Mouse (Mus musculus) midbrain, embryonic 14.5 days (tissue): ENCODE results near the gene Rtbdn. TPM values are rescaled to one million over a fixed set of nuclear protein-coding genes. Genes with fewer than 3 reads are reported as not detected.

ENCODE experiments used
- ATAC-seq: fragments of 200-750 bp; cut with Nextera tagmentation; 2 replicates; pipeline ENCODE4 v1.8.0; 2017; ENCODE audit warnings: moderate number of reproducible peaks, moderate library complexity; ENCODE audit not compliant: low FRiP score, low TSS enrichment
- DNase-seq: peaks from one replicate; pipeline ENCODE4 v3.0.0-alpha.2; 2015
- H3K27ac ChIP-seq: fragments of 300-500 bp; sonication (generic); replicated peaks from 2 replicates; pipeline ENCODE4 v1.5.1; 2014; ENCODE audit warnings: mild to moderate bottlenecking, low read depth, low read length, moderate library complexity
- H3K27me3 ChIP-seq: fragments of 300-500 bp; sonication (generic); 2 replicates; pipeline ENCODE4 v1.6.1; 2014; ENCODE audit warnings: low read length, control low read depth, mixed read lengths; ENCODE audit not compliant: control insufficient read depth, insufficient read depth
- H3K36me3 ChIP-seq: fragments of 300-500 bp; sonication (generic); 2 replicates; pipeline ENCODE4 v1.6.1; 2014; ENCODE audit warnings: low read length, control low read depth; ENCODE audit not compliant: control insufficient read depth, insufficient read depth
- H3K4me1 ChIP-seq: fragments of 300-500 bp; sonication (generic); 2 replicates; pipeline ENCODE4 v1.6.1; 2014; ENCODE audit warnings: mild to moderate bottlenecking, antibody characterized with exemption, low read length, control low read depth; ENCODE audit not compliant: control insufficient read depth, insufficient read depth
- H3K4me2 ChIP-seq: fragments of 300-500 bp; sonication (generic); 2 replicates; pipeline ENCODE4 v1.6.1; 2014; ENCODE audit warnings: mild to moderate bottlenecking, low read length, moderate library complexity
- H3K4me3 ChIP-seq: fragments of 300-500 bp; sonication (generic); replicated peaks from 2 replicates; pipeline ENCODE4 v1.5.1; 2014; ENCODE audit warnings: low read depth, low read length
- H3K9ac ChIP-seq: fragments of 300-500 bp; sonication (generic); replicated peaks from 2 replicates; pipeline ENCODE4 v1.6.1; 2014; ENCODE audit warnings: mild to moderate bottlenecking, low read length, moderate library complexity
- H3K9me3 ChIP-seq: fragments of 300-500 bp; sonication (generic); 2 replicates; pipeline ENCODE4 v1.6.1; 2016; ENCODE audit warnings: low read length, control low read depth, mixed read lengths; ENCODE audit not compliant: control insufficient read depth
- WGBS: fragments of 180-500 bp; shearing (Covaris S2); extraction: QIAGEN DNeasy Blood & Tissue Kit; methylation state at CpG from one replicate; pipeline ENCODE4 v1.1.7; 2014; 5-methylcytosine and 5-hydroxymethylcytosine counted together
- polyA plus RNA-seq: library from polyadenylated mRNA; unstranded; fragments of >200 nt; fragmentation: Nextera tagmentation; extraction: Ambion mirVana; gene quantifications from 2 replicates; pipeline ENCODE4 v1.2.1, GENCODE M21; 2014

Gene Rtbdn
- polyA plus RNA-seq, 1 experiment from 2014 or later = 0.99 TPM

GRCm38 (mm10) chr8:84970913-84971312 lies 24.1 kb downstream of the Rtbdn start:
- no peaks in the 10 kb centered on the region for H3K9me3 ChIP-seq
- ATAC-seq = no peak
- H3K27ac ChIP-seq = 0 out of 2 replicates have a peak overlapping the region, but pooled peaks have one; percentile 86
- WGBS = 61% methylated on average over 5 of the region's 5 CpGs
- peak overlapping the region; percentile 96 for H3K4me2 ChIP-seq
- no peaks in the 10 kb centered on the region for H3K27me3 ChIP-seq
- H3K36me3 ChIP-seq = peaks cover 44% of the 10 kb centered on the region
- DNase-seq = no peak
- peak overlapping the region; percentile 92 for H3K4me3 ChIP-seq
- peaks cover 21% of the 10 kb centered on the region for H3K4me1 ChIP-seq
- peak overlapping the region; percentile 97 for H3K9ac ChIP-seq

DNA sequence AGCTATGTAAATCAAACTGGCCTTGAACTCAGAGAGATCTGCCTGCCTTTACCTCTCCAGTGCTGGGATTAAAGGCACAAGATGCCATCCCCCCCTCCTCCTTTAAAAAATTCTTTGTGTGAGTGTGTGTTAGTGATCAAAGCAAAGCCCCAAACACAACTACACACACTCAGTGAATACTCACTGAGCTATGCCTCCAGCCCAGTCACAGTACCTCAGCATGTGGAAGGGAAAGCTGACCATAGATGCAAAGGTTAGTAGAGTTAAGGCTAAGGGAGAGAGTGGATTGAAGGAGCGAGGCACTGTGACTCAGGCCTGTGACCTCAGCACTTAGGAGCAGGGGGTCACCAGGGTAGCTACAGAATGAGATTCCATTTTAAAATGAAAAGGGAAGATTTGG lies 26.3 kb downstream of the Rtbdn start:
- H3K4me1 ChIP-seq = peaks cover 41% of the 10 kb centered on the region
- H3K9me3 ChIP-seq = no peaks in the 10 kb centered on the region
- no peak overlapping the region for H3K4me2 ChIP-seq
- no peak for ATAC-seq
- DNase-seq = no peak
- WGBS = 87% methylated on average over 1 of the region's 1 CpGs
- no peak overlapping the region for H3K4me3 ChIP-seq
- no peak overlapping the region for H3K9ac ChIP-seq
- peaks cover 13% of the 10 kb centered on the region for H3K27me3 ChIP-seq
- no peak overlapping the region for H3K27ac ChIP-seq
- H3K36me3 ChIP-seq = peaks cover 44% of the 10 kb centered on the region

DNA sequence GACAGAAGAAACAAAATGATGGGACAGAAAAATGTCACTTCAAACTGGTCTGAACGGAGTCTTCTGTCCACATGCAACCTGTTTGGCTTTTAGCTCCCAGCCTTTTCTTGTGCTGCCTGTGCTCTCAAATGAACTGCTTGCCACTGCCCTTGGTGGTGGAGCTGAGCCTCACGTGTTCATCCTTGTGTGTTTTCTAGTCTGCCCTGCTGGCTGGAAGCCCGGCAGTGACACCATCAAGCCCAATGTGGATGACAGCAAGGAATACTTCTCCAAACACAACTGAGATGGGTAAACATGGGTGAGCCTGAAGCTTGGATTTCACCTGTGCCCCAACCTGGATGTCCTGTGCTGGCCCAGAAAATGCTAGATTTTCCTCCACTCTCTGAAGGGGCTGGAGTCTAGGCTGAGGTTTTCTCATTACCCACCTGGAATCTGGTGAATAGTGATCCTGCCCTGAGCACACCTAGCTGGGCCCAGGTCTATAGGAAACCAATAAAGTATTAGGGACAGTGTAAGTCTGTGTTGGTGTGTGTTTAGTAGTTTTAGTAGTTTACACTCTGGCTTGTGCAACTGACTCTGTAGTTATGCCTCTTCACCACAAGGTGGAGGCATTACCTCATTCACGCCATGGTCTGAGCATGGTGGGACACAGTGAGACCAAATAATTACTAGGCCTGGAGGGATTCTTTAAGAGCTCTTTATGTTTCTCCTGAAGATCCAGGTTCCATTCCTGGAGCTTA lies 27.2 kb downstream of the Rtbdn start:
- no peak overlapping the region for H3K4me3 ChIP-seq
- H3K27ac ChIP-seq = no peak overlapping the region
- ATAC-seq = no peak
- WGBS = 62% methylated on average over 4 of the region's 4 CpGs
- peak; percentile 83 for DNase-seq
- H3K4me1 ChIP-seq = peaks cover 42% of the 10 kb centered on the region
- H3K9me3 ChIP-seq = no peaks in the 10 kb centered on the region
- H3K4me2 ChIP-seq = no peak overlapping the region
- peaks cover 44% of the 10 kb centered on the region for H3K36me3 ChIP-seq
- peaks cover 18% of the 10 kb centered on the region for H3K27me3 ChIP-seq
- no peak overlapping the region for H3K9ac ChIP-seq

DNA sequence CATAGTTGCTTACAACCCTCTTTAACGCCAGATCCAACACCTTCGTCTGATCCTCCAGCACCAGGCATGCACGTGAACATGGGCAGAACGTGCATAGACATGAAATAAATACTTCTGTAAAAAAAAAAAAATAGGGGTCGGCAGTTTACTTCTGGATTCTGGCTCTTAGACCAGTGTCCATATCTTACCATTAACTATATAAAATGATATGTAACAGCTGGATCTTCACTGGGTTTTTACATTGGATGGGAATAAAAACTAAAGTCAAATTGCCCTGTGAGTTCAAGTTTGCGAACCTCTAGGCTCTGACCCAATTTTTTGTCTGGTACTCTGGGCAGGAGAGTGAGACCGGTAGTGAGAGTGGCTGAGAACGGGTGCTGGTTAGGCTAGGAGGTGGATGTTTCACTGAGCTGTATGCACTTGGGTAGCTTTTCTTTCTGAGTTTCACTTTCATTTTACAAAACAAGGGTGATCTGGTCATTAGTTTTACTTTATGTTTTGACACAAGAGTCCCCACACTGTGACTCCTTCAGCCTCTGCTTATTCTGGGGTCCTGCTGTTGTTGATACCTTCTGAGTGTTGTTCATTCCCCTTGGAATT lies 27.9 kb downstream of the Rtbdn start:
- H3K36me3 ChIP-seq = peaks cover 44% of the 10 kb centered on the region
- 82% methylated on average over 8 of the region's 8 CpGs for WGBS
- H3K27me3 ChIP-seq = peaks cover 18% of the 10 kb centered on the region
- peaks cover 48% of the 10 kb centered on the region for H3K4me1 ChIP-seq
- ATAC-seq = no peak
- no peak overlapping the region for H3K4me3 ChIP-seq
- H3K4me2 ChIP-seq = no peak overlapping the region
- DNase-seq = no peak
- H3K9me3 ChIP-seq = no peaks in the 10 kb centered on the region
- H3K27ac ChIP-seq = no peak overlapping the region
- no peak overlapping the region for H3K9ac ChIP-seq

DNA sequence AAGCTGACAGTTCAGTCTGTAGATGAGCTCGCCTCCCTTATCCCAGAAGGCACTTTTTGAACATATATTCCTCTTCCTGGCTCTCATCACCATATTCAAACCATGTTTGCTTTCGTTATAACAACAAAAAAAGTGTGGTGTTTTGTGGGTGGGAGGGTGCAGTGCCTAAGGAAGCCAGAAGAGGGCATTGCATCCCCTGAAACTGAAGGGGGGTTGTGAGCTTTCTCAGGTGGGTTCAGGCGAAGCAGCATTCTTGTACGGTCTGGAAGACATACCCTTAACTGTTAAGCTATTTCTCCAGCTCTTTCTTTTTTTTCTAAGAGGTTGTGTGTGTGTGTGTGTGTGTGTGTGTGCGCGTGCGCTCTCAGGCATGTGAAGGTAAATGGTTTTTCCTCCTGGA lies 28.6 kb downstream of the Rtbdn start:
- H3K27ac ChIP-seq = no peak overlapping the region
- H3K9ac ChIP-seq = no peak overlapping the region
- peaks cover 18% of the 10 kb centered on the region for H3K27me3 ChIP-seq
- peaks cover 44% of the 10 kb centered on the region for H3K36me3 ChIP-seq
- H3K9me3 ChIP-seq = no peaks in the 10 kb centered on the region
- no peak for ATAC-seq
- H3K4me1 ChIP-seq = peaks cover 54% of the 10 kb centered on the region
- no peak overlapping the region for H3K4me3 ChIP-seq
- WGBS = 29% methylated on average over 7 of the region's 7 CpGs
- peak; percentile 74 for DNase-seq
- H3K4me2 ChIP-seq = peak overlapping the region; percentile 99

DNA sequence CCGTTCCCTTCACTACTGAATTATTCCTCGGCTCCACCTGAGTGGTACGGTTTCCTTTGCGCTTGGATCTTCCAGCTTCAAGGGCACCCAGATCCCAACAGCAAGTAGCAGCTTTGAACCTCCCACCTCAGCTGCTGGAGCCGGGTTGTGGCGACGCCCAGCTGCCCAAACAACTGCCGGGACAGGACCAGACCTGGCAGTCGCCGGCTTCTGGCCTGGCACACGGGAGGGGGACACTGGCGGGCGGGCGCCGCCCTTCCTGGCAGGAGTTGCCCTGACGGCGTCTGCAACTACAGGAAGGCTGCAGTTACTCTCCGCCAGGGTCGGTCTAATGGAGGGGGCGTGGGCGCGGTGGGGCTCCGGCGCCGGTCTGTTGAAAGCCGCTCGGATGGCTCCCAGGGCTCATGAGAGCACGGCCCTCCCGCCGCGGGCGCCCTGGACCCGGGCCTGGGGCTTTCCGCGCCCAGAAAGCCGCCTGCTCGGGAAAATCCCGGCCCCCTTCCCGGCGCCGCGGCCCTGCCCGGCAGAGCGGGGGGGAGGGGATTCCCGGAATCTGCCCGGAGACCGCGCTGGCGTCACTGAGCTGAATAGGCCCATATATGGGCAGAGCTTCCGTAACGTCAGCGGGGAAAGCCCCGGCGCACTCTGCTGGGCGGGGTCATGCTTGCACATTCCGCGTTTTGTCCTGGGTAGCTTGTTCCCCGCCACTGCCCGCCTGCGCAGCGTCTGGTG lies 29.4 kb downstream of the Rtbdn start:
- DNase-seq = peak; percentile 95
- peaks cover 18% of the 10 kb centered on the region for H3K27me3 ChIP-seq
- H3K36me3 ChIP-seq = peaks cover 37% of the 10 kb centered on the region
- ATAC-seq = peak; percentile 83
- WGBS = under 1% methylated on average over 61 of the region's 61 CpGs
- peaks cover 52% of the 10 kb centered on the region for H3K4me1 ChIP-seq
- peak overlapping the region; percentile 43 for H3K9ac ChIP-seq
- H3K27ac ChIP-seq = 0 out of 2 replicates have a peak overlapping the region, but pooled peaks have one; percentile 32
- H3K4me2 ChIP-seq = peak overlapping the region; percentile 99
- H3K4me3 ChIP-seq = peak overlapping the region; percentile 49
- H3K9me3 ChIP-seq = no peaks in the 10 kb centered on the region

DNA sequence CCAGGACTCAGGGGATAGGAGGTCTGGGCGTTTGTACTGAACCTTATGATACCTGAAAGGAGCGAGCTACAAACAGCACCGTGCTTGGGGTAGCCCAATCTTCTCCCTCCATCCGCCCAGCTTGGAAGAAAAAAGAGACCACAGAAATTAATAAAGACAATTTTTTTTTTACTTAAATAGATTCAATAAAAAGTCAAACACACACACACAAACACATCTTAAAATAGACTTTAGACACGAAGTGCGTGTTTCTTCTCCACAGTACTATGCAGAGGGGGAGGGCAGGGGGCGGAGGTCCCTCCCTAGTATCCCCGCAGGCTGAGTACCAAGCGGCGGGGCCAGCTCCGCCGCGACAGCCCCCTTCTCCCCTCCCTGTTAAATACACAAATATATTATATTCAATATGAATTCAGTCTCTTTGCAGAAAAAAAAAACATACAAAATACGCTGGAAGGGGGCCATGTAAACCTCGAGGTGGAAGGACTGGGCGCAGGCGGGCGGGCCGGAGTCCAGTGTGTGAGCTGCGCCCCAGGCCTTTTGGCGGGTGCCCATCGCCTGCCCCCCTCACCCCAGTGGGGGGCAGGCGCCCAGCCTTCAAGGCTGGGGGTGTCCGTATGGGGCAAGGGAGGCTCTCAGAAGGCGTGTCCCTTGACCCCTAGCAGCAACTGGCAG lies 30.1 kb downstream of the Rtbdn start:
- H3K9me3 ChIP-seq = no peaks in the 10 kb centered on the region
- no peak for ATAC-seq
- peak overlapping the region; percentile 43 for H3K9ac ChIP-seq
- no peak for DNase-seq
- H3K27me3 ChIP-seq = peaks cover 18% of the 10 kb centered on the region
- H3K4me1 ChIP-seq = peaks cover 56% of the 10 kb centered on the region
- H3K27ac ChIP-seq = no peak overlapping the region
- peaks cover 30% of the 10 kb centered on the region for H3K36me3 ChIP-seq
- 2% methylated on average over 25 of the region's 25 CpGs for WGBS
- peak overlapping the region; percentile 49 for H3K4me3 ChIP-seq
- peak overlapping the region; percentile 99 for H3K4me2 ChIP-seq

DNA sequence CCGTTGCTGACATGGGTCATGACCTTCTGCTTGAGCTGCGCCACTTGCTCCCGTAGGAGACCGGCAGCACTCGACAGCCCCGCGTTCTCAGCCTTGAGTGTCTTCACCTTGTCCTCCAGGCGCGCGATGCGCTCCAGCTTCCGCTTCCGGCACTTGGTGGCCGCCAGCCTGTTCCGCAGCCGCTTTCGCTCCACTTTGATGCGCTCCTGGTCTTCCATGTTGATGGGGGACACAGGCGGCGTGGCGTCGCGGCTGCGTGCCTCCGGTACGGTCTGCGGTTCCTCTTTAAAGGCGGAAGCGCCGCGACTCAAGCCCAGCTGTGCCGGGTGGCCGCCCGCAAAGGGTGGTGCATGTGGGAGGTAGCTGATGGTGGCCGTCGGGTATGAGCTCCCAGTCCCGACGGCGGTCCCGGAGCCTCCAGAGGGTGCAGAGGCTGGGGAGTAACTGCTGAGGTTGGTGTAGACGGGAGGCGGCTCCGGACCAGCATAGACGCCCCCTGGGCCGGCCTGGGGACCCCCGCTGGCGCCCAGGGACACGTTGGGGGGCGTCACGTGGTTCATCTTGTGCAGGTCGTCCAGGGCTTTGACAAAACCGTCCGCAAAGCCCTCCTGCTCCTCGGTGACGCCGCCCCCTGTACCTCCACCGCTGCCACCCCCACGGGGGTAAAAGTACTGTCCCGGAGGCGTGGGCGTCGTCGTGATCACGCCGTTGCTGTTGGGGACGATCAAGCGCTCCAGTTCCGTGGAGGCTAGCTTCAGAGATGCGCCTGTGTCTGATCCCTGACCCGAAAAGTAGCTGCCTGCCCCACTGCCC lies 30.9 kb downstream of the Rtbdn start:
- WGBS = 2% methylated on average over 70 of the region's 70 CpGs
- Histone ChIP-seq H3K4me1 (peaks cover 56% of the 10 kb centered on the region), H3K27me3 (peaks cover 18% of the 10 kb centered on the region), H3K4me2 (peak overlapping the region; percentile 99), H3K27ac (0 out of 2 replicates have a peak overlapping the region, but pooled peaks have one; percentile 13), H3K9me3 (no peaks in the 10 kb centered on the region), H3K36me3 (peaks cover 23% of the 10 kb centered on the region), H3K9ac (peak overlapping the region; percentile 54), H3K4me3 (peak overlapping the region; percentile 49)
- no peak for ATAC-seq
- DNase-seq = peak; percentile 68
